Mouse (Mus musculus): ENCODE measurements at regions not wholly inside any gene's neighbourhood (a gene's known extent, or its start where the extent isn't known, plus 50 kb on each side); places are given as distances from the start of the nearest gene placed in this dataset.

DNA sequence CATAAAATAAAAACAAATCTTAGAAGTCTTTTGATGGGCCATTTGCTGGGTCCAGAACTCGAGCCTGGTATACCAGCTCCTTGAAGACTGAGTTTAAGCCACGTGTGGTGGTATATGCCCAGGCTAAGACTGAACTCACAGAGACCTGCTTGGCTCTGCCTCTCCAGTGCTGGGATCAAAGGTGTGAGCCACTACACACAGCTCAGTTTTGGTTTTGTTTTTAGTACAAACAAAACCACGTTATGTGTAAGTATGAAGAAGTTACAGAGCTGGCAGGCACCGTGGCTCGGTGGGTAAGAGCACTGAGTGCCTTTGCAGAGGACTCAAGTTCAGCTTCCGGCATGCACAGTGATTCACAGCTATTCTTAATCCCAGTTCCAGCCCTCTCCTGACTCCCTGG is 75.6 kb downstream of the Wdr5 start:
- peak; percentile 72 for DNase-seq

DNA sequence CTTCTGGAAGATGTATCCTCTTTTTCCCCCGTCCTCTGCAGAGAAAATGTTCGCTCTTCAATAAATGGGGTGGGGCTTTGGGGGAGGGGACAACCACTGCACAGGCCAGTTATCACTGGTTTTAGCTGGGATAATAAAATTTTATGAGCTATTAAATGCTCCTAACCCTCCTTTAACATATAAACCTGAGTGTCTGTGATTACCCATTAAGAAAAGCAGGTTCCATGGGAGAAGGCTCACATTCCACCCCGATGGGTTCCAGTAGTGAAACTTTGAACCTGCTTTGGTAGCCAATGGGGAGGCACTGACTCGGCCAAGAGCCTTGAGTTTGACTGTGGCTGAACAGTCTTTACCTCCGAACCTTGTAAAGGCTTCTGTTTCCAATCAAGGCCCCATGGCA is 76.7 kb downstream of the Wdr5 start:
- DNase-seq: peak; percentile 71

DNA sequence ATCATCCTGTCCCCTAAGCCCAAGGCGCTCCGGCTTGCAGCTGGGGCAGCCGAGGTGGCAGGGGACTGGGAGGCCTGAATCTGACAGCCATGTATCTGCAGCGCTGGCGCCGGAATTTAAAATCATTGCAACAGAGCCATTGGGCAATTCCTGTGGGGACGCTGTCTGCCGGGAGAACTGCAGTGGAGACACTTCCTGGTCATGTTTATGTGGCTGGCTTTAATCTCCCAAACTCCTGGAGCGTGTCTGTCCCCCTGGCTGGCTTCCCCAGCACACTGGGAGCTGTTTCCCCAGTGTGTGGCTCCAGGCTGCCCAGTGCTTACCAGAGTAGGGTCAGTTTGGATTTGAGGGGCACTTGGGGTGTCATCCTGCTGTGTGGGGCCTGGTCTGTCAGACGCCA is 78.4 kb downstream of the Wdr5 start:
- peak; percentile 98 for DNase-seq

DNA sequence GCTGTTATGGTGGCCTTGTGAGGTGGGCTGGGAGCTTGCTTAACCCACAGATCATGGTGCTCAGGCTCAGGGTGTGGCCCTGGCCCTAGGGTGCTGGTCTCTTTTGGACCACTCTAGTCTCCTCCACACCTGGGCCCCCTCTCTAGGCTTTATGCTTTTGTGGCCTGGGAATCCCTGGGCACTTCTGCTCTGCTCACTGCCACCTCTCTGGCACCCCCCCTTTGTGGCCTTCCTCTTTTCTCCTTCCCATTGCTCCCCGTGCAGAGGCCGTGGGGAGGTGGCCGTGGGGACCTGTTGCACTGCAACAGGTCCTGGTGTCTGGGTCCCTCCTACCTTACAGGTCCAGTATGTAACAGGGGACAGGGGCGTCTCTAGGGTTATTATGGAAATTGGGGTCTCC is 80.3 kb downstream of the Wdr5 start:
- DNase-seq: no peak

DNA sequence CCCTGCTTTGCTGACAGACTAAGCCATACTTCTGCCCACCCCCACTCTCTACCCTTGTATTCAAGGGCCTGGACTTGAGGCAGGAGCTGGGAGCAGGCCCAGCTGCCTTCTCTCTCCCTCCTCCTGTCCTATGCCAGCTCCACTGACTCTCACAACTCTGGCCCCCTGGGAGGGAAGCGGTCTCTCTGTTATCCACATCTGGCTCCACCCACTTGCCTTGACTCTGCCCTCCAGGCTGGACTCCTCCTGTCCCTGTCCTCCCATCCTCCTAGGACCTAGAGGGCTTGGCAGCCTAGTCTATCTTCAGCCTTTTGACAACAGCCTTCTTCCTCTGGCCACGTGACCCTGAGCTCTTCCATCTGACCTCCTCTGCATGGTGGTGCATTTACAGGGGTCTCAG is 80.0 kb upstream of the Rxra start:
- DNase-seq: peak; percentile 97

DNA sequence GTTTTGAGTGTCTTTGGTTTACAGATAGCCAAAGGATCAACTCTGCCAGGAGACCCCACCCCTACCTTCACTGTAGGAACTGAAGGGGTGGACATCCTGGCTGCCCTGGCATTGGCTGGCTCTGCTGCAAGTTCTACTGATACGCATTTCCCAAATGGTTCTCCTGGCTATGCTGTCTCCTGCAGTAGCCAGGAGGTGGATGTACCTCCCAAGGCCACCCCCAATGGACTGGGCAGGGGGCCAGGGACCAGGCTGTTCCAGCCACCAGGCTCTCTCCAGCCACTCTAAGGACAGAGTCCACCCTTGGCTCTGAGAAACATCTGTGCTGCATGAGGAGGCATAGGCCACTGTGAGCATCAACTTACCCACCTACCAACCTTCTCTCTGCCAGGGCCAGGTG is 79.3 kb upstream of the Rxra start:
- DNase-seq: peak; percentile 98

DNA sequence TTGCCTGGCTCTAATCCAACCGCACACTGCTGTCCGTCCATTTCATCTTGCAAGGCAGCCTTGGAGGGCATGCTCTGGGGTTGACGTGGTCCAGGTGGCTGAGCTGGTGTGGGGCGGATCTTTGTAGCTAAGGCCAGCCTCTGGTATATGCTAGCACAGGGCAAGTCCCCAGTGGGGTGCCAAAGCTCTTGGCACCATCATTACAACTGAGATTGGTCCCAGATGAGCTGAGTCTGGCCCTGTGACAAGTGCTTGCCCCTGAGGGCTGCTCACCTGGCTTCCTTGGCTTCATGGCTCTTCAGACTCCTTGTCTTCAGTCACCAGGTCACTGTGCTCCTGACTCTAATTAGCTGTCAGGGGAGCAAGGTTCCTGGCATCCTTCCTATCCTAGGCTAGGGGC is 78.3 kb upstream of the Rxra start:
- DNase-seq: no peak

DNA sequence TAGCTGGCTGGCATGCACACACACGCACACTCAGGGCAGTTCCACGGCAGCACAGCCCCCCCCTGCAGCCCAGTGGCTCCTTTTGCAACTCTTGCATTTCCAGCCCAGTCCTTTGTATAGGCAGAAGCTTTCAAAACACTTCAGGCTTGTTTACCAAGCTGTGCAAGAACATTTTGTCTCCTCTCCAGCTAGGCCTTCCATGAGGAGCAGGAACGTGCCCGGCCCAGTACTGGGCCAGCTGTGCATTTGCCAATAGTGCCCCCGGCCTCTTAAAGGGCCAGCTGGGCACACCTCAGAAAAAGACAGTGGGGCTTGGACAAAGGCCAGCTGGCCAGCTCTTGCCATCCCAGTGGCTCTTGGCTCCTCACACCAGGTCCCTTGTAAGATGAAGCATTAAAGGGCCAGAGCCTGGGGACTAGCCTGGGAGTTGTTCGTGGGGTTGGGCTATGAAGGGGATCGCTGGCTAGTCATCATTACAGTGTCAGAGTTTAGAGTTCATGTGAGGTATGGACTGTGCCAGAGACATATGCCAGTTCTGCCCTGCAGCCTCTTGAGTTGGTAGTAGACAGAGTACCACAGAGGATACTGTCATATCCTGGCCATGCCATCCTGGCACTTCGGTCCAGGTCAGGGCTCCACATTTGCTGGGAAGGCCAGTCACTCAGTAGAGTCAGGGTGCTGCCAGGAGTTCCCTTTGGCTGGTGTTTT is 77.0 kb upstream of the Rxra start:
- DNase-seq: peak; percentile 97

DNA sequence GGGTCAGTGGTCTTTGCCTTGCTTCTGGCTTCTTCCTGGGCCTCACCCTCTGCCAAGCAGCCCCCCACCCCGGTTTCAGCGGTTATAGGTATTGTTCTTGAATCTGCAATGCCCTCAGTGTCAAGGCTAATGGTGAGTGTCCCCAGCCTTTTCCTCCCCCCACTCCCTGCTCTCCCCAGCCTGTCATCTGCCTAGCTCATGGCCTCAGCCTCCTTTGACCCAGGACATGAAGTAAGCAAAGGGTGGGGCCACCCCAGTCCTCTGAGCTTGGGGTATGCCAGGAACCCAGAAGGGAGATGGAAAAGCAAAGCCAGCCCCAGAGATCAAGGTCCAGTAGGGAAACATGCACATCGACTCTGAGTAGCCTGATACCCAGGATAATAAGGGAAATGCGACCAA is 76.5 kb upstream of the Rxra start:
- no peak for DNase-seq

DNA sequence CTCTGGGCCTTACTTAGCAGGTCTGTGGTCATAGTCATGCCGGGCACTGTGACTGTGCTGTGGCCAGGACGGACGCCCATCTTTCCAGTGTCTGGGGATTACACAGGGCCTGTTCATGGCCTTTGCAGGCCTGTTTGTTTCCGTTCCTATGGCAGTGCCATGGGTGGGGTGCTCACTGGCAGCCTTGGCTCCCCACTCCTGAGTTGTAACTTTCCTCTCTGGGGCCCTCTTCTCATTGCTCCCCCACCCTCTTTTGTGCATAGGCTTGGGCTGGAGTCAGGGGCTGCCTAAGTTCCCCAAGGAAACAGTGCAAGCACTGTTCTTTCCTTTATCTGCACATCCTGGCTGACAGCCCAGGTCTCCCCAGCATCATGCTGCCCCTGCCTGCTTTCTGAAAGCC is 72.9 kb upstream of the Rxra start:
- DNase-seq: no peak

DNA sequence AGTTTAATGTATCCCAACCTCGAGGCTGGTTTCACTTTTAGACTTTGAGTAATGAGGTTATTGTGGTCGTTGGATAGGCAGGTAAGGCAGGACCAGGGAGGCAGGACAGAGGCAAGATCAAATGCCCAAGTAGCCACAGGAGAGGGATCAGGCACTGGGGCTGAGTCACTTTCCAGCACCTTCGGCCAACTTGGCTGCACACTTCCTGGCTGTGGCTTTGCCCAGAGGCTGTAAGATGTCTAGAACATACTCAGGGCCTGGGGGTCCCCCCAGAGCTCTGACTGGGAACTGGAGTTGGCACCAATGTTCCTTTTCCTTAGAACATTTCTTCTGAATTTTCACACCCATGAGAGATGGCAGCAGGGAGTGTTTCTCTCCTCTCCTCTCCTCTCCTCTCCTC is 71.7 kb upstream of the Rxra start:
- DNase-seq: no peak

DNA sequence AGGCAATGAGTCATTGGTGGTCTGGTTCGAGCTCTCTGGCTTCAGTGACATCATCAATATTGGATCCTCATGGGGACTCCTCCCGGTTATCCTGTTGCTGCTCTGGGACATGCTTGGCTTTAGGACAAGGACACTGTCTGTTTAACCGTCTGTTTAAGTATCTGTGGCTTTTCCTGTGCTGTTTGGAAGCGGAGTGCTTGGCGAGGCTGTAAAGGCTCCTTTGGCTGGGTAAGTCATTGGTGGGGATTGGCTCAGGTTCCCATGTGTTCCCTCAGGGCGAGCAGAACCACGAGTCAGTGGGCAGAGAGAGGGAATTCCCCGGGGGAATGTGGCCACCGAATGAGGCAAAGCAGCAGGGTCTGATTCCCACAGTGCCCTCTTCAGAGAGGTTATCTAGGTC is 69.4 kb upstream of the Rxra start:
- peak; percentile 92 for DNase-seq

DNA sequence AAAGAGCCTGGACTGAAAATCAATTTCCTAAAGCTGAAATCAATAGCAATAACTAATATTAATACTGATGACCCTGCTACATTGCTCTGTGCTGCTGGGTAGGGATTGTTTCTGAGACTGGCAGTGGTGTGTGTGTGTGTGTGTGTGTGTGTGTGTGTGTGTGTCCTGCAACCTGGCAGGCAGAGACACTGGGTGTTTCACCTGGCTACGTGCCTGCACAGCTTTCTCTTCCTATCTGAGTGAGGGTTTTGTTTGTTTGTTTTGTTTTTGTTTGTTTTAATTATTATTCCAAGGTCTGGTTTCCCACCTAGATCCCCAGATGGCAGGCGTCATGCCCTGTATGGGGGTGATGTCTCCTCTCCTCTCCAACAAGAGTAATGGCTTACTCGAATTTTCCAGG is 54.5 kb upstream of the Rxra start:
- no peak for DNase-seq

DNA sequence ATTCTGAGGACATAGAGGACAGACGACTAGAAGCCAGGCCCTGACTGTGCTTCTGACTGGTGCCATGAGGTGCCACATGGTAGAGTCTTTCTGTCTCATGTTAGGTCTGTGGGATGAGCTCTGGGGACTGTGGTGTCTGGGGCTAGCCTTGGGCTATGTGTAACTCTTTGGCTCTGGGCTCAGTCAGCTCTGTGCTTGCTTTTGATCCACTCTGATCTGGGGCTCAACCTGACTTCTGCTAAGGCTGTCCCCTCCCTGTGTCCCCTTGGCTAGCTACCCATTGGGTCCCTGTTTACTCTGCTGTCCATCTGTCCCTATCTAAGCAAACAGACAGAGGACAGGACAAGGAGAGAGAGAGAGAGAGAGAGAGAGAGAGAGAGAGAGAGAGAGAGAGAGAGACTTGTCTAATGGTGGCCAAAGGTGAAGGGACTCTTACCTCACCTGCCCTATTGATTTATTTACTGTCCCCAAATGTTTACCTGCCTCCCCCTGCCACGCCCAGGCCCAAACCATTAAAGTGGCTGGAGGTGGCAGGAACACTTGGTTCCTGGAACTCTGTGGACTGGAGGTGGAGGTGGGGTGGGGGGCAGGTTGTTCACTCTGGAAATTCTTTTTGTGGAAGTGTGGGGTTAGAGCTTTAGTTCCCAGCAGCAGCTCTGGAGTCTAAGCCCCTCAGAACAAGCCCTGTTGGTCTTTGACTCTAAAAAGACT is 51.4 kb upstream of the Rxra start:
- DNase-seq: no peak
